Mouse (Mus musculus) CH12.LX (cell line): ENCODE data around the gene Aldh9a1. TPM values are rescaled to one million over a fixed set of nuclear protein-coding genes. Genes with fewer than 3 reads are reported as not detected.

Experiments
- DNase-seq: peaks from one replicate; pipeline ENCODE4 v3.0.0-alpha.2; 2013; ENCODE audit errors: extremely low read depth
- H3K27ac ChIP-seq: 2 replicates; pipeline ENCODE4 v1.5.1; 2012; ENCODE audit warnings: low read depth, mild to moderate bottlenecking, control low read depth, moderate library complexity; ENCODE audit not compliant: insufficient read depth
- H3K27me3 ChIP-seq: replicated peaks from 2 replicates; pipeline ENCODE3; 2012; ENCODE audit warnings: inconsistent platforms
- H3K36me3 ChIP-seq, 2 experiments: replicated peaks in 1 of 2; 2 replicates each; pipeline versions ENCODE3 to v1.6.1; 2012; ENCODE audit warnings: inconsistent platforms in 1 of 2, low read length in 1 of 2, mild to moderate bottlenecking in 1 of 2, mixed read lengths in 1 of 2, moderate library complexity in 1 of 2; ENCODE audit not compliant: control insufficient read depth in 1 of 2, insufficient read depth in 1 of 2
- H3K4me1 ChIP-seq, 2 experiments: 2 replicates each; pipeline ENCODE4 v1.6.1; 2012; ENCODE audit warnings: inconsistent platforms in 1 of 2, moderate library complexity in 1 of 2; ENCODE audit not compliant: insufficient read depth in 2 of 2, control insufficient read depth in 1 of 2
- H3K4me2 ChIP-seq: 2 replicates; pipeline ENCODE4 v1.6.1; 2012; ENCODE audit warnings: low read depth, mild to moderate bottlenecking, control low read depth; ENCODE audit not compliant: poor library complexity, insufficient read depth, severe bottlenecking
- H3K4me3 ChIP-seq, 3 experiments: fragments of 150-350 bp in 1 of 3; sonication (generic) in 1 of 3; replicated peaks in 1 of 3; 2 replicates each; pipeline versions ENCODE3 to v1.5.1; 2011 to 2012; ENCODE audit warnings: low read depth in 2 of 3, low read length in 2 of 3, mild to moderate bottlenecking in 2 of 3, moderate library complexity in 2 of 3, control low read depth in 1 of 3, improper control_type of control experiment in 1 of 3, inconsistent platforms in 1 of 3, mixed read lengths in 1 of 3; ENCODE audit not compliant: poor library complexity in 1 of 3
- H3K79me2 ChIP-seq: replicated peaks from 2 replicates; pipeline ENCODE4 v1.6.1; 2012; ENCODE audit warnings: mild to moderate bottlenecking, moderate library complexity; ENCODE audit not compliant: control insufficient read depth, poor library complexity, insufficient read depth, severe bottlenecking; ENCODE audit errors: extremely low read depth
- H3K9ac ChIP-seq: 2 replicates; pipeline ENCODE4 v1.6.1; 2012; ENCODE audit warnings: low read depth, mild to moderate bottlenecking, control low read depth, moderate library complexity; ENCODE audit not compliant: insufficient read depth
- H3K9me3 ChIP-seq: replicated peaks from 2 replicates; pipeline ENCODE3; 2012; ENCODE audit warnings: low read length, inconsistent platforms, mixed read lengths
- BHLHE40 ChIP-seq: IDR thresholded peaks from 2 replicates; pipeline ENCODE4 v1.6.1; 2011; ENCODE audit warnings: mild to moderate bottlenecking, low read depth, low read length, improper control_type of control experiment
- CHD2 ChIP-seq: IDR thresholded peaks from 2 replicates; pipeline ENCODE4 v1.6.1; 2011; ENCODE audit warnings: low read length, improper control_type of control experiment
- CTCF ChIP-seq, 2 experiments: IDR thresholded peaks in 1 of 2; conservative IDR thresholded peaks in 1 of 2; 2 replicates each; pipeline ENCODE4 v1.5.1; 2011 to 2012; ENCODE audit warnings: low read depth in 2 of 2, low read length in 2 of 2, improper control_type of control experiment in 1 of 2, inconsistent platforms in 1 of 2, mild to moderate bottlenecking in 1 of 2, moderate library complexity in 1 of 2
- ELF1 ChIP-seq: IDR thresholded peaks from 2 replicates; pipeline ENCODE4 v1.6.1; 2014; ENCODE audit warnings: low read depth, mild to moderate bottlenecking, inconsistent platforms, low read length, improper control_type of control experiment
- GABPA ChIP-seq: IDR thresholded peaks from 2 replicates; pipeline ENCODE4 v1.6.1; 2012; ENCODE audit warnings: low read depth, low read length, improper control_type of control experiment, inconsistent platforms; ENCODE audit not compliant: insufficient replicate concordance
- IRF4 ChIP-seq: IDR thresholded peaks from 2 replicates; pipeline ENCODE4 v1.6.1; 2014; ENCODE audit warnings: low read depth, mild to moderate bottlenecking, inconsistent platforms, low read length, improper control_type of control experiment
- KAT2A ChIP-seq: IDR thresholded peaks from 2 replicates; pipeline ENCODE4 v1.6.1; 2012; ENCODE audit warnings: low read length, improper control_type of control experiment, inconsistent platforms; ENCODE audit not compliant: insufficient replicate concordance
- NELFE ChIP-seq: IDR thresholded peaks from 2 replicates; pipeline ENCODE4 v1.6.1; 2011; ENCODE audit warnings: low read depth, low read length, improper control_type of control experiment
- RAD21 ChIP-seq: IDR thresholded peaks from 2 replicates; pipeline ENCODE4 v1.6.1; 2011; ENCODE audit warnings: low read depth, mild to moderate bottlenecking, low read length, improper control_type of control experiment, moderate library complexity
- RCOR1 ChIP-seq: conservative IDR thresholded peaks from 2 replicates; pipeline ENCODE4 v1.6.1; 2012; ENCODE audit warnings: low read depth, mild to moderate bottlenecking, inconsistent platforms, low read length, improper control_type of control experiment
- SMC3 ChIP-seq: IDR thresholded peaks from 2 replicates; pipeline ENCODE4 v1.6.1; 2011; ENCODE audit warnings: low read depth, low read length, improper control_type of control experiment
- TBP ChIP-seq: conservative IDR thresholded peaks from 2 replicates; pipeline ENCODE4 v1.6.1; 2011; ENCODE audit warnings: low read depth, low read length, improper control_type of control experiment
- ZC3H11A ChIP-seq: IDR thresholded peaks from 2 replicates; pipeline ENCODE4 v1.6.1; 2012; ENCODE audit warnings: low read depth, mild to moderate bottlenecking, inconsistent platforms, low read length, improper control_type of control experiment
- dilution Hi-C: fragments of 300-500 bp; cut with MboI; formaldehyde crosslinking; loops from 2 replicates; pipeline ENCODE4 v1.14.3; 2020; ENCODE audit warnings: low sequenced_read_pairs; ENCODE audit not compliant: extremely low pct_unique_long_range_greater_than_20kb, extremely low pct_ligation_motif_present
- in situ Hi-C: fragments of 300-500 bp; cut with MboI; formaldehyde crosslinking; loops from 3 replicates; pipeline ENCODE4 v1.14.3; 2019; ENCODE audit warnings: low sequenced_read_pairs, low pct_ligation_motif_present, low pct_unique_long_range_greater_than_20kb, mixed read lengths
- polyA plus RNA-seq: library from polyadenylated mRNA; unstranded; fragments of >175 nt; gene quantifications from 2 replicates; pipeline ENCODE4 v1.2.1, GENCODE M21; 2012; ENCODE audit warnings: low read depth; ENCODE audit not compliant: insufficient read length
- total RNA-seq, 2 experiments: library from RNA; depleted of rRNA; stranded (reverse); fragments of 300-350 nt in 1 of 2; fragments of >200 nt in 1 of 2; gene quantifications; 2 replicates each; pipeline ENCODE4 v1.2.3; 2012 to 2014

Gene Aldh9a1
- total and polyA plus RNA-seq, 3 experiments = 26.2 to 79.7 (median 31.2) TPM

GRCm38 (mm10) chr1:167414846-167415245 is 65.1 kb downstream of the Aldh9a1 start:
- in situ Hi-C loops = loop anchor here (5.0 kb wide), 1 partner anchor 227 kb away; no protein-coding TSS in a partner anchor
- dilution Hi-C loops = loop anchor here (25.0 kb wide), 1 partner anchor 222 kb away; no protein-coding TSS in a partner anchor

More at GRCm38 (mm10) chr1:167414846-167415245, 65.1 kb downstream of the Aldh9a1 start:
- H3K4me1 ChIP-seq = no peaks in the 10 kb centered on the region
- TF ChIP-seq GABPA = no peak
- TF ChIP-seq RCOR1 = no peak
- TF ChIP-seq BHLHE40 = peak; percentile 42; the same call in 1 of the 2 replicates
- TF ChIP-seq KAT2A = no peak
- TF ChIP-seq CHD2 = no peak
- TF ChIP-seq NELFE = no peak
- no peak for TF ChIP-seq TBP
- 0 out of 2 replicates have a peak, but pooled peaks have one; percentile 8 for TF ChIP-seq ZC3H11A
- peak; percentile 74 for TF ChIP-seq SMC3
- peak; percentile 70 for TF ChIP-seq ELF1
- peak; percentile 87 to 94 for TF ChIP-seq CTCF (conservative IDR thresholded peaks at IDR 0.05 in 1 of 2, IDR thresholded peaks at IDR 0.05 in 1 of 2; ENCODE audit: low read depth in 2 of 2, low read length in 2 of 2)
- peak; percentile 97 for TF ChIP-seq RAD21
- TF ChIP-seq IRF4 = no peak
- no peaks in the 10 kb centered on the region for H3K79me2 ChIP-seq
- H3K27ac ChIP-seq = no peak overlapping the region
- no peak overlapping the region for H3K4me2 ChIP-seq
- no peak overlapping the region for H3K9ac ChIP-seq
- DNase-seq = peak; percentile 60
- peaks cover 3% of the 10 kb centered on the region for H3K9me3 ChIP-seq
- H3K4me3 ChIP-seq = no peak overlapping the region
- H3K27me3 ChIP-seq = peaks cover 46% of the 10 kb centered on the region
- H3K36me3 ChIP-seq = no peaks in the 10 kb centered on the region

Other genes with a start within 250 kb of the Aldh9a1 start
- gene Uck2, start 64.7 kb upstream of the Aldh9a1 start, total RNA-seq (2012; rRNA removed) = 235 and 254 TPM in 2 replicates
- gene Uck2, start 64.7 kb upstream of the Aldh9a1 start, total RNA-seq (2014; rRNA removed) = 312 and 363 TPM in 2 replicates
- 323 and 392 TPM in 2 replicates for gene Uck2, start 64.7 kb upstream of the Aldh9a1 start, polyA plus RNA-seq
- gene Tmco1, start 41.6 kb upstream of the Aldh9a1 start, total RNA-seq (2012; rRNA removed) = 80.6 and 87.0 TPM in 2 replicates
- 153 and 168 TPM in 2 replicates for gene Tmco1, start 41.6 kb upstream of the Aldh9a1 start, total RNA-seq (2014; rRNA removed)
- gene Tmco1, start 41.6 kb upstream of the Aldh9a1 start, polyA plus RNA-seq = 92.8 and 127 TPM in 2 replicates
- gene Mgst3, start 43.9 kb downstream of the Aldh9a1 start, total RNA-seq (2012; rRNA removed) = 1.0 and 1.4 TPM in 2 replicates
- not detected in 2 replicates for gene Mgst3, start 43.9 kb downstream of the Aldh9a1 start, total RNA-seq (2014; rRNA removed)
- not detected in 2 replicates for gene Mgst3, start 43.9 kb downstream of the Aldh9a1 start, polyA plus RNA-seq
- gene Lrrc52, start 116.8 kb downstream of the Aldh9a1 start, total RNA-seq (2012; rRNA removed) = not detected in 2 replicates
- gene Lrrc52, start 116.8 kb downstream of the Aldh9a1 start, total RNA-seq (2014; rRNA removed) = not detected in 2 replicates
- gene Lrrc52, start 116.8 kb downstream of the Aldh9a1 start, polyA plus RNA-seq = not detected in 2 replicates
- not detected in 2 replicates for gene Rxrg, start 248.4 kb downstream of the Aldh9a1 start, total RNA-seq (2012; rRNA removed)
- gene Rxrg, start 248.4 kb downstream of the Aldh9a1 start, total RNA-seq (2014; rRNA removed) = not detected in 2 replicates
- gene Rxrg, start 248.4 kb downstream of the Aldh9a1 start, polyA plus RNA-seq = not detected in 2 replicates